Mouse (Mus musculus): ENCODE measurements at regions not wholly inside any gene's neighbourhood (a gene's known extent, or its start where the extent isn't known, plus 50 kb on each side); places are given as distances from the start of the nearest gene placed in this dataset.

DNA sequence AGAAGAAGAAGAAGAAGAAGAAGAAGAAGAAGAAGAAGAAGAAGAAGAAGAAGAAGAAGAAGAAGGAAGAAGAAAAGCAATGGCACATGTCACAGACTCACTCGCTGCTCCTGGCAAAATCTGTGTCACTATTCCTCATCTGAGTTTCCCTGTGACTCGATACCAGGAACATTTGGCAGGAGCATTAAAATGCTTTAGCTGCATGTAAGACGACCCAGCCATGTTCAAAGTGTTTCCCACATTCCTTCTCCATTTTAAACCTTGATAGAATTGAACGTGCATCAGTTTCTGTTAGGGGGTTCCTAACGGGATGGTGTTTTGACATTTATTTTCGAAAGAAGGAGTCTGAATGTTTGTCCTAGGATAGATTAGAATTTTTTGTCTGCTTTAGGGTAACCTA, 51.2 kb upstream of the Pja2 start:
- DNase-seq: no peak

DNA sequence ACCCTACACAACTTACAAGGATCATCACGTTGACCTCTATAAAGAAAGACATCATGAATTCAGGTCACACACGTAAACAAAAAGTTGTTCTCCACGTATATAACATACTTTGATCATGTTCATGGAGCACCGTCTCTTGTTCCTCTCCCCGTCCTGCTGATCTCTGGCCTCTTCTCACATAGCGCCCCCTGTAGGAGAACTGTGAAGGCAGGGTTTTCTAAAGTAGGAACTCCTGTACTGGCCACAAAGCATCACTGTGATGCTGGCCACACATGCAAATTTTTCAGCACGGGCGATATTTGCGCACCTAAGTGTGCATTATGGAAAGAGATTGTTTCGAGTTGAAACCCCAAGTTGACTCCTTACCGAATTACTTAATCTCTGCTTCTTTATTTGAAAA, 51.9 kb upstream of the Pja2 start:
- DNase-seq: no peak

DNA sequence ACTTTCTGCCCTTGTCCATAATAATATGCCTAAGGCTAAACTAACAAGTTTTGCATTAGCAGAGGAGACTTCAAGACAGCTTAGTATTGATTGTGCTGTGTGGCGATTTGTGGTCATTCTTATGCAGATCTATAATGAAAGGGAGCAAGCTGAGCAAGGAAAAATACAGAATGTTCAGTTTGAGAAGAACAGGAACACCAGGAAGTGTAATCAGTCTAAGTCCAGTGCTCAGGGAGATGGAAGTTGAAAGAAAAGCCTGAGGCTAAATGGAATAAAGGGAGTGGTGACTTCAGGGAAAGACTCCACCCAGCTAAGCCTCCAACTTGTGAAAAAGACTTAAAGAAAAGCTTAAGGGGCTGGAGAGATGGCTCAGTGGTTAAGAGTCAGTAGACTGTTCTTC, 58.6 kb upstream of the Pja2 start:
- no peak for DNase-seq

DNA sequence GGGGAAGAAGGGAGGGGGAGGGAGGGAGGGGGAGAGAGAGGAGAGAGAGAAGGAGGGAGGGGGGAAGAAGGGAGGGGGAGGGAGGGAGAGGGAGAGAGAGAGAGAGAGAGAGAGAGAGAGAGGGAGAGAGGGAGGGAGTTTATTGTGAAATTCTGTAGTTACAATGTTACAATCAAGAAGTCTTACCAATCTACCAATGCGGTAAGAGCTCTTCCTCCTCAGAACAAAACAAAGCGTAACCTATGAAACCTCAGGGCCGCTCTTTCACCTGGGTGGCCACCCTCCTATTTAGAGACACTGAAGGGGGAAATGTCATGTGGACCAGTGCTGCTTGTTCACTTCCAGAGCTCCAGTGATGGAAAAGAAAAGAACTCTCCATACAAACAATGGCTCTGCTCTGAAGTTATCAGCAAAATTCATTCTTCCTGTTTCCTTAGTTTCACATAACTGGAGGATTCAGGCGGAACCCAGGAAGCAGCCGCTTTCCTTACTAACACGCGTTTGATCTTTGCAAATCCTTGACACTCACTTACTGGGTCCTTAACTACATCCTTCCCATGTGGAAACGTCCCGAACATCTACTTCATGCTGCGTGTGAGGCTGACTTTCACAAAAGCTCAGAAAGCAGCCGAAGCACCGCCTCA, 65.7 kb upstream of the Pja2 start:
- no peak for DNase-seq

DNA sequence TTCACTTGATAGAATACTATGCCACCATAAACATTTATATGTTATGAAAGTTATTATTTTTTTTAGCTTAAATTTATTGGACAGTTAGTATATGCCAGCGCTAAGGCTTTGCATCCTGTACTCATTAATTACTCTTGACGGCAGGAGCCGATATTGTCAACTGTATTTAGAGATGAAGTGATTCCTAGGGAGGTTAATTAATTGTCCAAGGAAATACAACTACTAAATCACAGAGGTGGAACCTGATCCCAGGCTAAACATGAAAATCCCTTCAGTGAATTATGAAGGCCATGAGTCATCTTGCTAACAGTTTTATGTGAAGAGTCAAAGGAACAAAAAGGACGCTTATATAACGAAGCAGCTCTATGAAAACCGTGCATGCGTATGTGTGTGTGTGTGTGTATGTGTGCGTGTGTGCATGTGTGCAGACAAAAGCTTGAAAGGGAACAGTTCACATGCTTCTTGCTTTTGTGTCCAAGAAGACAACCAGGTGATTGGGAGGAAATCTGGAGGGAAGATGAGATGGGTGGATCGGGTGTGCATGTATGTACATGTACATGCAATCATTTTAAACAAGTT, 66.5 kb upstream of the Pja2 start:
- no peak for DNase-seq

DNA sequence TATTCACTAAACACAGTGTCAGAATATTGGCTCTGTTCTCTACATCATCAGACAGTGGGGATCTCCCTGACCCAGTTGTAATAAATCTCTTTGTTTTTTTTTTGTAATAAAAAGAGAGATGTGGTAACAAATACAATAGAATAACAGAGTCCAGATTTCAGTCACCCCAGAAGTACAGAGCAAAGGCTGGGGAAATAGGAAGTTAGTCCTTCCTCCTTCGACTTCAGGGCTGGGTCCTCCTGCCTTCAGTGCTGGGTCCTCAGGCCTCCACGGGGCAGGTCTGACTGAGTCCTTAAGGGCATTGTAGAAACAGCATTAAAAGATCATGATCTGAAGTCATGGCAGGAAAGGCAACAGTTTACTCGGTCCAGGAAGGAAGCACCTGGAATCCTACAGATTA, 67.0 kb upstream of the Pja2 start:
- no peak for DNase-seq

DNA sequence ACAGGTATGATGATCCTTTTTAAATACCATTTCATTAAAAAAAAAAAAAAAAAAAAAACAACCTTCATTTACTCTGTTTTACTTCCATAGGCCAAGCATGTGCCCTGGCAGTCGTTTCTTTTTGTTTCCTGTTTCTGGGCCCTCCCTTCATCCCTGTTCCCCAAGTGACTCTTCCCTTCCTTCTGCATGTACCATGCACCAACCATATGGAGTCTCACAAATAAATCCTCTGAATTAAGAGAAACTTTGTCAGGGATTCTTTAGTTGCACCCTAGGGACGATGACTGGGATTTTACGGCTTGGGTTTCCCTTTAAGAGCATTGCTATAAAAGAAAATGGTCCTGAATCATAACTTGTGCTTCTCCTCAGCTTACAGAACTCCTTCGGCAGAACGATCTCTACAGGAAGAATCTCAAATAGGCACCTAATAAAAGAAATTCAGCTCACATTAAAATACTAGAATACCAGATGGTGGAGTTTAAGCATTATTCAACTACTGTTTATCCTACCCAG, 75.1 kb upstream of the Pja2 start:
- no peak for DNase-seq

DNA sequence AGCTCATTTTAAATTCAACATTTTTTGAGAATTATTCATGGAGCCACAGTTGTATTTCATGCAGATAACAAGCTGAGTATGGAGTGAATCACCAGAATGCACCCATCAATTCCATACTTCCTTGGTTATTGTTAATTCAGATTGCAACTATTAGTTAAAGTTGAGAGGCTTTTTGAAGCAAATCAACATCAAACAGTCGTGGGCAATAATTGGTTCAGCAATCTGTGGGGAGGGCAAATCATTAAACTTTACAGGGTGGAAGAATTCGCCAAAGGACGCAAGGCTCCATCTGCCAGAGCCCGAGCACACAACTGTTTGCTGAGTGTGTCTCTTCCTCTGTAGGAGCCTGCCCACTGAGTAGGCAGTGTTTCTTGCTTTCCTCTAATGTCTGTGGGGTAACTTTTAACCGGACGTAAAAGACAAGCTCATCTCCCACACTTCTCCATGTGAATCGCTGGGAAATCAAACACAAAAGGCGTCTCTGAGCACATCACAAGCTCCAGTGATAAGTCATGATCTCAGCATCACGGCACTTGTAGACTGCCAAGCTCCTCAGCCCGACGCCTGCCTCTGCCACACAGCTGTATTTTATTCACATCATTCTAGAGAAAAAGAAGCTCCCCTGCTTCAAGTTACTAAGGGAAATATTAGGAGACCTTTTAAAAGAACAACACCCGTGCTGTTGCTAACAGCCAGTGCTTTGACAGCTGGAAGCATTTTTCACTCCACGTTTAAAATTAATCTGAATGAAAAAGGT, 75.7 kb upstream of the Pja2 start:
- DNase-seq: no peak

DNA sequence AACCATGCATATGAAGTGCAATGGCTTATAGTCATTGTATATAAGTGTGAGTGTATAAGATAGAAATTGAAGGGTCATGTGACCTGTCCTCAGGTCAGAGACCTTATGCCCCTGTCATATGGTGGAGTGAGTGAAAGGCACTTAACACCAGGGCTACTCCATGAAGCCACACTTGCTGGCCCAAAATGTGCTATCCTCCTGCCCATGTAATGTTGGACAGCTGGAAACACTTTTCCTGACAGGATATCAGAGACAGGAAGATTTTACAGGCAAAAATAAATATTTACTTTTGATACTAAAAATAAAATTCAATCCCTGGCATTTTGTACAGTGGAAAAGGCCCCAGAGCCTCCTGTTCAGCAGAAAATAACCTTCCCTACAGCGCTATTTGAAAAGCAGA, 94.1 kb upstream of the Pja2 start:
- no peak for DNase-seq

DNA sequence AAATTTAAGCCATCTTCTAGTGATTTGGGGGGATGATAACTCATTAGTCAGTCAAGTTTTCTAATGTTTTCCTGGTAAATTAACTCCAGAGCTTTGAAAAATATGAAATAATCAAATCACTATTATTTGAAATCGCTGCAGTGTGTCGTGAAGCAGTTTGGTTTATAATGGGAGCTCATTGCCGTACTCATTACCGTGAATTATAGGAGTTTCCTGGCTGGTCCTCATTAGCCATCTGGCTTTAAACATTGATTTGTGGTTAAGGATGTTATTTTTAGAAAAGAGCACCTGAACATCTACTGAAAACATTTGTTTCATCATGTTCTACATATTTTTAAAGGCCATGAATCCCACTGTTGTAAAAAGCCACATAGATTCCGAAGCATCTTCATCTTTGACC, 94.8 kb upstream of the Pja2 start:
- no peak for DNase-seq

DNA sequence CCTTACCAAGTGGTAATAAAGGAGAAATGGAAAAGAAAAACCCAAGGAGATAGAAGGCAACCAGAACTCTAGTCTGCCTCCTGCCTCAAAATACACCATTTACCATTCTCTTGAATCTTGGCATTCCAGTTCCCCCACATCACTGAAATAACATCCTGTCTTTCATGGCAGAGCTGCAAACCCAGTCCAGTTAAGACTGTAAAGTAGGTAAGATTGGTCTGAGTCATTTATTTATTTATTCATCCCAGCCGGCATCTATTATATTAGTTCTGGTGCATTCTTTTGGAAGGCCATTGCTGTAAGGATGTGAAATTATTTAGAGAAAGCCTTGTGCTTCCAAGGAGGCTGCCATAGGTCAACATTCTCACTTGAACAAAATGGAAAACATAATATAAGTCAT, 107.9 kb upstream of the Pja2 start:
- DNase-seq: no peak

DNA sequence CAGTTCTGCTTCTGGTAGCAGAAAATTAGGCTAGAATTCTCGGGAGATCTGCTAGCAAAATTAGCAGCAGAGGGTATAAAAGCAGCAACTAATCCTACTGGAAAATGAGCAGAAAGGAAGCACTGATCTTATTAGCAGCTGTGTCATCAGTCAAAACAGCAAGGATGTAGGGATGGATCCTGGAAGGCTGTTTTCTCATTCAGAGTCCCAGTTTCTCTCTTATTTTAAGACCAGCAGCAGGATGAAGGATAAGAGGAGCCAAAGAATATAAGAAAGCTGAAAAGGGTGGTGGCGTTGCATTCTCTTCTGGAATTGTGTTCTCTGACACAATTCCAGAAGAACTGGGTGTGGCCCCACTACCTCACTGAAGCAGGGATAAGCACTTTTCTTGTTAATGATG, 123.0 kb upstream of the Pja2 start:
- DNase-seq: no peak

DNA sequence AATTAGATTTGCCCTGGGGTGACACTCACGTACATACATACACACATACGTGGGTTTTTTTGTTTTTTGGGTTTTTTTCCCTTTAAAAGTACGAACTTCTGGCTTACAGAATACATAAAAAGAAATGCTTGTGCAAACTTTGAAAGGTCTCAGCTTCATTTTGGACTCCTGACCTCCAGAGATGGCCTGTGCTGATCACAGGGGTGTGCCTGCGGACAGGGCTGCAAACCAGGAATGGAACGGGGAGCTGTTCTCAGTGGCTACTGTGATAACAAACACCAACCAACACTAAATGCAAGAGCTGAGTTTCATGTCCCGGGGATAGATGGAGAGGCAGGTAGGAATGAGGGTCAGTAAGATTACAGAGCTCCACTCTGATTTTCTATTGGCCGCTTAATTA, 134.3 kb upstream of the Man2a1 start:
- no peak for DNase-seq

DNA sequence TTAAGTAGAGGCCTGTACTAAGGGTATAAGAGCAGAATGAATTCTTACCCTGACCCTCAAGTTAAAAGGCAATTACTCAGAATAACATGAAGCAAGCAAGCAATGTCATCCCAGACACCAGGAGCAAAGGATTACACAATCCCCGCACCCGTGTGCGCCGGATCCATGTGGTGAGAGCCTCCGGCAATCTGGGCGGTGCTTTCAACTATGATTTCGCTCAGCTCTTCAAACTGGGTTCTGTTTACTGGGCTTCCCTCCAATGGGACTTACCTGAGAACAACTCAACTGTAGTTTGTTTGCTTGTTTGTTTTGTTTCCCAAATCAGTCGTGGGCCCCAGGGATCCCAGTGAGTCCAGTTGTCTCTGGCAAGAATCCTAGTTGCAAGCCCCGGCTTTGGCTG, 133.8 kb upstream of the Man2a1 start:
- DNase-seq: peak in 1 of 2 experiments; percentile 18

DNA sequence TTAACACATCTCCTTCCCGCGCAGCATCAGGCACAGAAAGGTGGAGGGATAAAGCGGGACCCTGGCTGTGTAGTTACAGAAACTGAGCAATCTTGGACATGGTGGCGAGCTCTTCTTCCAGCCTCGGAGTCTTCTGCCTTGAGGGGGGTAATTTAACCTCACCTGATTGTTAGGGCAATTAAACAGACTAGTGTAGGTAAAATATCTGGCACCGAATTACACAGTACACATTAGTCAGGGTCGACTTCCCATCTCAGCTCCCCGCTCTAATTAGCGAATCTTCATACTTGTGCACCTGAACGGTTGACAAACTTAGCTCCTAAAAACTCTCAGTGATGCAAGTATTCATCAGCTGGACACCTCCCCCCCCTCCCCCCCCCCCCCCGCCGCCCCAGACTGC, 133.2 kb upstream of the Man2a1 start:
- no peak for DNase-seq

DNA sequence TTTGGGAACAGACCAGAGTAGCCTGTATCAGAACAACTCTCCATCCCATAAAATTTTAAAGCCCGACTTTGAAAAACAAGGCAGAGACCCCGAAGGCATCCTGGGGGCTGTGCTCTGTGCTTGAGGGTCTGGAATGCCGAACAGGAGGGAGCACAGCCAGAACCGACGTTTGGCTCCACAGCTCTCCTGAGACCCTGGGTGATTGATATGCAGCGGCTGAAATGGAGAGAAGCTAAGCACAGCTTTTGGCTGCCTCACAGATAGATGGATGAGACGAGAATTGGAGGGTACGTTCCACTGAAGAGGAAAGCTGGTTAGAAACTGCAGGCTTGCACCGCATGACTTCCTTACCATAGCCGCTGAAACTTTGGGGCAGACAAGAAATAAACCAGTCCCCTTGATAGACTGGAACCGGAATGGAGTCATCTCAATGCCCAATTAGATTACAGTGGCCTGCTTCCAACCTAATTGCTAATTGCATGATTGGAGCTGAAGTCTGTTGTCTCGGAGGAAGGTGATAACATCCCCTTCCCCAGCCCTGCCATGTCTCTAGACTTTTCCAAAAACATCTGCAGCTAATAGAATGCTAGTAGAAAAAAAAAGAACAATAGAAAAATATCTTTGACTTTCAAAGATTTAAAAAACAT, 130.7 kb upstream of the Man2a1 start:
- peak; percentile 6 to 33 for DNase-seq

DNA sequence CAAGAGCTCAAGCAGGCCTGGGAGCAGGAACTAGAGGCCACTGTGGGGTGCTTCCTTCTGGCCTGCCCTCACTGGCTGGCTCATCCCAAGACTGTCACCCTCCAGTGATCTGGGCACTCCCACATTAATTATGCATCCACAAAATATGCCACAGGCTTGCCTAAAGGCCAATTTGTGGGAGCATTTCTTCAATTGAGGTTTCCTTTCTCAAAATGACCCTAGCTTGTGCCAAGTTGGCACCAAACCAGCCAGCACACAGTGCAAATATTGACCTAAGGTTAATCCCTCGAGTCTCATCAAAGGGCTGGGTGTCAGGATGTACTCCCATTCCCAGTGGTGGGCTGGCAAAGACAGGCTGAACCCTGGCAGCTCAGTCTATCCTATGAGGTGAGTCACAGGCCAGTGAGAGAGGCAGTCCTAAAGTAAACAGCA, 119.9 kb upstream of the Man2a1 start:
- DNase-seq: peak; percentile 39 to 42

DNA sequence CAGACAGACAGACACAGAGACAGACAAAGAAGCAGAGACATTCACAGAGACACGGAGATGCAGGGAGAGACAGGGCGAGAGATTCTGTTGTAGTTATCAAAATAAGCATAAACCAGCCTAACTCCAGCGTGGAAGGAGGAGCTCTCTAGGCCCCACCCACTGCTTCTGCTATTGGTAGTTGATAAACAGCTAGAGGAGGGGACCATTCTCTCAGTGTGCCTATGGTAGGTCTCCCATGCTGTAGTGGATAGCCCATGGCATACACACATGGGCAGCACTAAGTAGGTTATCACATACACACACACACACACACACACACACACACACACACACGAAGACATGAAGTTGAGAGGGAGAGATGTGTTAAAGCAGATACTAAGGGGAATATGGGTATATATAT, 115.7 kb upstream of the Man2a1 start:
- no peak for DNase-seq

DNA sequence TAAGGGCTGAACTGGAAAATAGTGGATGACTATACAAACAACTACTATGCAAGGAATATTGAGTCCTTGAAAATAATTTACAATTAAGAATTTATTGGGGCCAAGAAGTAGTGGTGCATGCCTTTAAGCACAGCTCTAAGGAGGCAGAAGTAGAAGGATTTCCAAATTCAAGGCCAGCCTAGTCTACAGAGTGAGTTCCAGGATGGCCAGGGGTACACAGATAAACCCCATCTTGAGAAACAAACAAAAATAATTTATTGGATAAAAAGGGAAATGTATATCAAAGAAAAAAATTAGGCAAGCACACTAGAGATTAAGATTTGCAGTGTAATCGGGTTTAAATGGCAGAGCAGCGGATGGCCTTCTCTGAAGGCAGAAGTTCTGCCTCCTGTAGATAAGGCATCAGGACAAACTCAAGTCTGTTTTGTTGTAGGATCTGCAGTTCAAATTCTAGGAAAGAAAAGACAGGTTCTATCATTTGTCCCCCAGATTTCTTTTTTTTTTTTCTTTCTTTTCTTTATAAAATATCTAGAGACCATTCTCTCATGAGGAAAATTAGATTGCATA, 110.7 kb upstream of the Man2a1 start:
- no peak for DNase-seq

DNA sequence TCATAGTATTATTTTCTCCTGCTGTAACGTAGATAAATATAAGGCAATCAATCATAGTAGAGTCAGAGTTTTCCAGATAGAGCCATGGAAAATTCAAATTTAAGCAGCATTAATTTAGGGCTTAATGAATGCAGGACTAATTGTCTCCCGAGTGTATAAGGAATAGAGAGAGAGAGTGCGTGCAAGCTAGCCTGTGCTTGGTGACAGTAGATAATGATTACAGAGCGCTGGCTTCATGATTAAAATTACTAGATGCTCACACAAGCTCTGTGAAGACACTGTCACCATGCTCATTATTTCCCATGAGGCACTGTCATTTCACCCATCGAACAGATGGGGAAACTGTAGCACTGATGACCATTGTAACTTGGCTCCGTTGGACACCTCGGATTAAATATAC, 109.9 kb upstream of the Man2a1 start:
- no peak for DNase-seq

DNA sequence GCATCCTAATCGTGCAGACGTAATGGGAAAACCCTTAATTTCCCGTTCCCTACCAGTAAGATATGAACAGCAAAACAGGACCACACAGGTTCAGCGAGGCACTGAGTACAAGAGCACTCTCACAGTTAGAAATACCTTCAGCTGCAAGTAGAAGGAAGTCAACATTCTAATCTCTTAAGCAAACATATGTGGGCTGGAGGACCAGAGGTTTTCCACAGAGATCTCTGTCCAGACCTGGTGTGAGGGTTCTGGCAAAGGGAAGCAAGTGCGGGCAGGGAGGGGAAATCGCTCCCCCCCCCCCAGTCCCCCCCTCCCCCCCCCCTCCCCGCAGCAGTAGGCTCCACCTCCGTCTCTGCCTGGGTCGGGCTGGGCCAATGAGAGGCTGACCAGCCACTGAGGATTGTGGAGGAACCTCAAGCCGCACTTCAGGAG, 108.6 kb upstream of the Man2a1 start:
- DNase-seq: no peak

DNA sequence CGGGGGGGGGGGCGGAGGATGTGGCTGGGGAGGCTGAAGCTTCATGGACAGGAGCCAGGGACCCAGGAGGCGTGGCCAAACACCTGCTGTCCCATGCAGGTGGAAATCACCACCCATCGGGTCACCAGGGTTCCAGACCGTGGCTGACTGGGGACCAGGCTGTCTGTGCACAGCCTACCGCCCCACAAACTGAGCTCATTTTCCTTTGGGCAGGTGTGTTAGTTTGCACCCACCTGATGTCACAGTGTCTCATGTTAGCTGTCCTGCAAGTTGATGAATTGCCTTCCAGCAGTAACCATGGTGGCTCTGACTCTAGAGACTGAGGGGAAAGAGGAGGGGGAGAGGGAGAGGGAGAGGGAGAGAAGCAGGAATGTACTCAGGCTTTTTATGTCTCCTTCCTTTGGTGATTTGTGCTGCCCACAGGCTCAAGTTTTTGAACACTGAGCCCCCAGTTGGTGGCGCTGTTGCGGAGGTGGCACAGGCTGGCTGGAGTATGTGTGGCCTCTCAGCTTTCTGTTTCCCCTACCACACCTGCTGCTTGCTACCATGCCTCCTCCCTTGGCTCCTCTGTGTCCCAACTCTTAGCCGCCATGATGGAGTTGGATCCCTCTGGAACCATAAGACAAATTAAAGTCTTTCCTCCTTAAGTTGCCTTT, 107.8 kb upstream of the Man2a1 start:
- DNase-seq: peak in 1 of 2 experiments; percentile 50

All from cerebellum, postnatal 14 days (tissue).